Mouse (Mus musculus) testis, postnatal 10 days (tissue): ENCODE results near the gene Lrrc29.
A peak's percentile ranks its signal among the peaks of the same experiment; 100 is the strongest.

Source experiments
- DNase-seq: peaks from one replicate; pipeline ENCODE4 v3.0.0; 2021; ENCODE audit warnings: low spot score

Gene Lrrc29

DNA sequence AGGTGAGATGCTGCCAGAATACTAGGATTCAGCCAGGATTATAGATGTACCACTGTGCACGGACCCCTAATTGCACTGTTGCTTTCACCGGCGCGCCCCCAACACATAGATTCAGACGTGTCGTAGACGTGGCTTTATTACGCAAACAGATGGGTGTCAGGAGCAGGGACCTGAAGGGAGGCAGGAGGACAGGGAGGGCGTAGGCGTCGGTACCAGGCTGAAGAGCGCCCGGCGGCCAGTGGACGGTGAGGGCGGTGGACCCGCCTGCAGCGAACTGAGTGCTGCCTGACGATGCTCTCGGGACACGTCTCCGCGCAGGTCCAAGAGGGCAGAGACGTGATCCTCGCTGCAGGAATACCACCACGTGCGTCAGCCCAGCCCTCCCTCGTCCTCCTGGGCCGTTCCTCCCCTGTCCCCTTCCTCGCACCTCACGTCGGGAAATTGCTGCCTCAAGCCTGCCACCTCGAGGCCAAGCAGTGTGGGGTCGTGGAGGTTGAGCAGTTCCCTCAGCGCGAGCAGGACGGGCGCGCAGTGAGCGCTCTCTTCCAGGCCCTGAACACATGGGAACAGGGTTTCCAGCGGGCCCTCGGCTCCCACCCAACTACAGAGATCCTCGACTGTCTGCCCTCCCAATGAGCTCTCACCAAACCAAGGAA lies 36.1 kb downstream of the Lrrc29 start, which contains the start of gene 4931428F04Rik:
Gene 4931428F04Rik, minus strand, starts transcription at position 60 of the 656 bp plus-strand sequence.
- DNase-seq, result peak; percentile 75

DNA sequence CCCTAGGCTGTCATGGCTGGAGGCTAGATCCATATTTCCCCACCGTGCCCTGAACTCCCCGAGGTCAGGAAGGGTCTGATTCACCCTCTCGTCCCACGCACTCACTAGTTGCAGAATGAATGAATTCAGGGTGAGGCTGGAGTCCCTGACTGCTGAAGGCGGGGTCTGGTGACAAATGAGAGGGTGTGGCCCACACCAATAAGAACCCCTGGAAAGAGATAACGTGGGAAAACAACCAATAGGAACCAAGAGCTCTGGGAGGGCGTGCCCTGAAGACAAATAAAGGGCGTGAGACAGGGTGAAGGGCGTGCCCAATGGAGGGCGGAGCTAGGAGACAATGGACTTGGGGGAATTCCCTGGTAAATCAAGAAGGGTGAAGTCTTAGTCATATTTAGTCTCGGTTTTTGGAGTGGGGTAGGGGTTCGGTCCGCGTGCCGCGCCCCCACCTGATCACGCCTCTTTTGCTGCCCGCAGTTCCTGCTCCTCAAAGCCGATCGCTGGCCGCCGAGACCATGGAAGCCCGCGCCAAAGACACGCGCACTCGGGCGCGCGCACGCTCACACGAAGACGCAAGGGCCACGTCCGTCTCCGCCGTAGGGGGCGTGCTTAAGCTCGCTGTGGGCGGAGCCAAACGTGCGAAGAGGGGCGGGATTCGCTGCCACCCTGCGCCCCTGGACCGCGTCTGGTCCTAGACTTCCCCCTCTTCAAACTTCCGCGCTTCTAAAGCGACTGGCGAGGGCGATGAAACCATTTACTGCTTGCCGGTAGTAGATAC lies 36.9 kb downstream of the Lrrc29 start:
- DNase-seq, result peak; percentile 98

DNA sequence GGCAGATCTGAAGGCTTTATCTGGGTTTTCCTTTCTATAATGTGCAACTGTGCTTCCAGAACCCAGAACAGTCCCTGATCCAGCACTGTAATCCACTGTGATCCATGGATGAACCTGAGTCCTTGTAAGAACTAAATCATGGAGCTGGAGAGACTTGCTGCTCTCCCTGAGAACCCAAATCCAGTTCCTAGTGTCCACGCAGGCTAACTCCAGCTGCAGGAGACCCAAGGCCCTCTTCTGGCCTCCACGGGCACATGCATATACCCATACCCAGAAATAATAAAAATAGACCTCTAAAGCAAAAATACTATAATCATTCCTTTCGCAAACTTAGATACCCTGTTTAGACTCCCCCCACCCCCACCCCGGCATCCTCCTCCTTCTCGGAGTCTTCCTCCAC lies 37.8 kb downstream of the Lrrc29 start:
- DNase-seq, result no peak

DNA sequence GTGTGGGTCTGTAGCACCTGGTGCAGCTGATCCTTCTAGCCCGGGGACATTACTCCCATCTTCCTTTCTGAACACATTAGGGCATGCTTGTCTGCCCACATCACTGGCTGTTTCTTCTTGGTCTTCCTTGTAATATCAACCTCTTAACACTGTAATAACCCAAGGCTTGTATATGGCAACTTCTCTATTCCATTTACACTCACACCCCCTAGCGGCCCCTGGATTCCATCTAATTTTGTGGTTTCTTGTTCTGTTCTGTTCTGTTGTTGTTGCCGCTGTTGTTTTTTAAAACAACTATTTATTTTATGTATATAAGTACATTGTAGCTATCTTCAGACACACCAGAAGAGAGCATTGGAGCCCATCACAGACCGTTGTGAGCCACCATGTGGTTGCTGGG lies 39.2 kb downstream of the Lrrc29 start:
- no peak for DNase-seq

DNA sequence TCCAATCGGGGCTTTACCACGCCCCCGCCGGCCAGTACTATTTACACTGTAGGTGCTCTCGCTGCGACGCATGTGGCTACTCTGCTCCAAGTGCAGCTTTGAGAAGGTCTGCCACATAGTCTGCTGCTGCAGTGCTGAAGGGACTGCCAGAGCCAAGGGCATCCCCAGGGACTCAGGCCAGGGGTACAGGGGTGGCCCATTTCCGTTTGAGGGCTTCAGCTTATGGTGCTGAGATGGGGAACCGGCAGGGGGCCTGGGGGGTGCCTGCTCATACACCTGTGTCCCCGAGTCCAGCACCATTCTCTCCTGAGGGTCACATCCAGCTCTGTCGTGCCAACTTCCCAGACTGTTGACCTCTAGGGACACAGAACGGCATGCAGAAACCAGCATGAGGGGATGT lies 40.6 kb downstream of the Lrrc29 start:
- DNase-seq, result no peak

DNA sequence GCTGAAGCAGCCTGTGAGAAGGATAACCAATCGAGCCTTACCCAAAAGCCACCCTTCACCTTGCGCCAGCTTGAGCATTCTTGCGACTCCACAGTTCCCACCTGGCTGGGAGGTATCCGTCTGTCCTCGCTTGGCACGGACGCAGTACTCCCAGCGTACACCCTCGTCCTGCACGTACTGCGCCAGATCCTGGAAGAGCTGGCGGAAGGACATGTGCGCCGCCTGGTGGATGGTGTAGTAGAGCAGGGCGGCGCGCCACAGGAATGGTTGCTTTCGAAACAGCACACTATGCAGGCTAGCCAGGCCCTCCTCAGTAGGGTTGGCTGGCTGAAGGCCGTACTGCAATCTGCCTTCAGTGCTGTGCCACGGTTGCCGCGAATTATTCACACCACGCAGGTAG lies 43.0 kb downstream of the Lrrc29 start:
- DNase-seq, result peak; percentile 74

DNA sequence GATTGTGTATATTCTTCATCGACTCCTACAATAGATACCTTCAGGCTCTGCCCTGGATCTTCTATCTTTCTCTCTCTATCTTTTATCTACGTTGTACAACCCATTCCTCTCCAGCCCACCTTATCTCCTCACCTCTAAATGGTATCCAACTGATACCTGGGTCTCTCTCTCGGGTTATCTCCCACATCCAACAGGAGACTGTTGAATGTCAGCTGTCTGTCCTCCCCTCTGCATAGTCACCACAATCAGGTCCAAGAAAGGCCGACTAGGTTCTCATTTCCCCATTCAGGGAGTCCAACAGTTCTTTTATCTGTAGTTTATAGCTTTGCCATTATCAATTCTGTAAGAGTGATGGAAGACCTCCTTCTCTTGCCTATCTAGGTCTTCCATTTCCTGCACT lies 43.8 kb downstream of the Lrrc29 start:
- no peak for DNase-seq

DNA sequence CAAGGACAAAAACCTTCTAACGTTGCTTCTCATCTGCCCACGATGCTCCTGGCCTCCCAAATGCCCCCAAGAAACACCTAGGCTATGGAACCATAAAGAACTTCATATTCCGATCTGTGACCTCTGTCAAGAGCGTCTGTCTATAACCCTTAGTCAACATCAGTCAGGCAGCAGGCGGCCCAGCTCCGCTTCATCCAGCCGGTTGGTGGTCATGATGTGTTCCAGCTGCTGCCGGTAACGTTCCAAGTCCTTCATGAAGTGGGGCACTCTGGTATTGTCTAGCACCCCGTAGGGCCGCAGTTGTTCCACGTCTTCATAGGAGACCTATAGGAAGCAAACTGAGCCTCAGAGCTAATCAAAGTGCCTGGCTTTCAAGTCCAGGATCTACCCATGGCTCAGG lies 44.3 kb downstream of the Lrrc29 start:
- no peak for DNase-seq

DNA sequence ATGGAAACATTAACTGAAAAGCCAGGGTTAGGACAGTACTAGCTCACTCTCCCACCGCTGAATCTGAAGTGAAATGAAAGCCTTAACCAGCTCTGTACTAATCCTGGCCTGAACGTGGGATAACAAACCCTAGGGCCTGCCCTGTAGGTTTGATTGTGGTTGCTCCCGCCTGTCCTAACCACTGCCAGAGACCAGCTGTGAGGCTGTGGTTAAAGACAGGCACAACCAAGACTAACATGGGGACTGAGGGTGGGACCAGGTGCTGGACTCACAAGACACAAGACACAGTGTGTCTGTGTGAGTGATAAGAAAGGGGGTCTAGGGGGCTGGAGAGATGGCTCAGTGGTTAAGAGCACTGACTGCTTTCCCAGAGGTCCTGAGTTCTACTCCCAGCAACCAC lies 45.5 kb downstream of the Lrrc29 start:
- DNase-seq, result no peak

DNA sequence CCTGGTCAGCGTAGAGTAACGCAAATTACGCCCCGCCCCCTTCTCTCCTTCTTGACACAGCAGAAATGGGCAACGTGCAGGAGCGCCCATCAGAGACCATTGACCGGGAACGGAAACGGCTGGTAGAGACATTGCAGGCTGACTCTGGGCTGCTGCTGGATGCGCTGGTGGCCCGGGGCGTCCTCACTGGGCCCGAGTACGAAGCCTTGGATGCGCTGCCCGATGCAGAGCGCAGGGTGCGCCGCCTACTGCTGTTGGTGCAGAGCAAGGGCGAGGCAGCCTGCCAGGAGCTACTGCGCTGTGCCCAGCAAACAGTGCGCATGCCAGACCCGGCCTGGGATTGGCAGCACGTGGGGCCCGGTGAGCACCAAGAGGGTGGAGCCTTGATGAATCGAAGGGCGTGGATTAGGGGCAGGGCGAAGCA lies 47.2 kb downstream of the Lrrc29 start:
- DNase-seq, result peak; percentile 80

DNA sequence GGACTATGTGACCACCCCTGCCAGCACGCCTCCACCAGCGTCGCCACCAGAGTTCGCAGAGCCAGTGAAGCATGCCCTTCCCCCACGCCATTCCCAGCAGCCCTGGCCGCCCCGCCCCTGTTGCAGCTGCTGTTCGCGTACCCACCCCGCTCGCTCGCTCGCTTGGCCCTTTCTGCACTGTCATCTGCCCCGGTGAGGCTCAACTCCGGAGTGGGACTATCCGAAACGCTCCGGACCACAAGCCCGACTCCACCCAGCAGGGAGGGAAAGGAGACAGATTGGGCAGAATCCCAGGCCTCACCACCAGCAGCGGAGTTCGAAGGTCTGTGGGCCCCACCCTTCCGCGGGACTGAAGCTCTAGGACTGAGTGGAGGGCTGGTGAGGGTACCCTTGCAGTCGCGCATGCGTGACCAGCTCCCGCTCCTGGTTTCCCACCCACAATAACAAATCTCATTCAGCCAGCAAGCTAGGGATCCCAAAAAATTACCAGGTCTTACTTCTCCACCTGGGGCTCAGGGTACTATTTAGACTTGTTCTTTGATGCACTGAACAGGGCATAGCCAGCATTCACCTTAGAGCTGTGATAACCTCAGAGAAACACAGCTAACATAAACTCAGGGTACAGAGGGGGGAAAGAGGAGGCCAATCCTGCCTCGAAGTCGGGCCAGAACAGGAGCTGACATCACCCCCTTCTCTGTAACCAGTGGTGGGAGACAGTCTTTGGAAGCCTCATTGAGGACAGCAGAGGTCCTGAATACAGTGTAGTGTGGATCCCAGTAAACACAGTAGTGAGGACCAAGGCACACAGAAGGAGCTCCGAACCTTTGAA lies 49.6 kb downstream of the Lrrc29 start:
- DNase-seq, result peak; percentile 72

DNA sequence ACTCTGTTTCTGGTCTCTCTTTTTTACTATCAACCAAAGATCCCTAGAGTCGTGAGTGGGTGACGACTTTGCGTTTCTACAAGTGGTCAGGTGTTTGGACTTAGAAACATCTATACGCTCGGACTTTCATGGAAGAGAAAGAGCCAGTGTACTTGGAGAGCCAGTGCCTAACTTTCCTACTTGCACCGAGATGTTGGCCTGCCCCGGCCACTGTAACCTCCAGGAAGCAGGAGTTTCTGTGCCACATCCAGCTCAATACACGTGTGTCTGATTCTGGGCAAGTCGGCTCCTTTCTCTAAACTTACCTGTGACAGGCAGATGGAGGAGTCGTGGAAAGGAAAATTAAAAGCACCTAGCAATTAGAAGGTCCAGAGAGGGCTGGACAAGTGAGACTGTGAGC lies 50.2 kb downstream of the Lrrc29 start, which contains the start of gene Nol3:
Gene Nol3, plus strand, starts transcription at position 301 of the 400 bp plus-strand sequence.
- DNase-seq, result no peak

DNA sequence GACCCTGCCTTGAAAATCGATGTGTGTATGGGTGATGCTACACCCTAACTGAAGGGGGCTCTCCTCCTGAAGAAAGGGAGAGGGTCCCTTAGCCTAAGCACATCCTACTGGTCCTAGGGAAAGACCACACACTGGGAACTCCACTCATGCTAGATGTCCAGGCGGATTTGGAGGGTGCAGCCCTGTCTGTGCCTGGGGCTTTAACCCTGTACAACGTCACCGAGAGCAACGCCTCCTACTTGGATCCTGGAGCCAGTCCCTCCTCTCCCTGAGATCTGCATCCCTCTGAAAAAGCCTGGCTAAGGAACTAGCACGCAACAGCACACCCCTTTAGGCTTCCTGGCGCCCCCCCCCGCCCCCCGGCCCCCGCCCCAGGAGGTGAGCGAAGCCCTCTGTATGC lies 50.7 kb downstream of the Lrrc29 start:
- DNase-seq, result no peak

DNA sequence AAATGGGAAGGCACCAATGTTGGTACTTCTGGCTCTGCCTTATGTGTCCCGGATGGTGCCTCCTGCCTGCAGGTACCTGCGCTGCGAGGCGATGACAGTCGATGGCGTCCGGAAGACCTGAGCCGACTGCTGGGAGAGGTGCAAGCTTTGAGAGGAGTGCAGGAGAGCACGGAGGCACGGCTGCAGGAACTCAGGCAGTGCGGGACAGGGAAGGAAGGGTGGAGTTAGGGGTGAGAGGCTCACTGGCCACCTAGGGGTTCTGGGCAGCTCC lies 55.2 kb downstream of the Lrrc29 start:
- DNase-seq, result no peak

DNA sequence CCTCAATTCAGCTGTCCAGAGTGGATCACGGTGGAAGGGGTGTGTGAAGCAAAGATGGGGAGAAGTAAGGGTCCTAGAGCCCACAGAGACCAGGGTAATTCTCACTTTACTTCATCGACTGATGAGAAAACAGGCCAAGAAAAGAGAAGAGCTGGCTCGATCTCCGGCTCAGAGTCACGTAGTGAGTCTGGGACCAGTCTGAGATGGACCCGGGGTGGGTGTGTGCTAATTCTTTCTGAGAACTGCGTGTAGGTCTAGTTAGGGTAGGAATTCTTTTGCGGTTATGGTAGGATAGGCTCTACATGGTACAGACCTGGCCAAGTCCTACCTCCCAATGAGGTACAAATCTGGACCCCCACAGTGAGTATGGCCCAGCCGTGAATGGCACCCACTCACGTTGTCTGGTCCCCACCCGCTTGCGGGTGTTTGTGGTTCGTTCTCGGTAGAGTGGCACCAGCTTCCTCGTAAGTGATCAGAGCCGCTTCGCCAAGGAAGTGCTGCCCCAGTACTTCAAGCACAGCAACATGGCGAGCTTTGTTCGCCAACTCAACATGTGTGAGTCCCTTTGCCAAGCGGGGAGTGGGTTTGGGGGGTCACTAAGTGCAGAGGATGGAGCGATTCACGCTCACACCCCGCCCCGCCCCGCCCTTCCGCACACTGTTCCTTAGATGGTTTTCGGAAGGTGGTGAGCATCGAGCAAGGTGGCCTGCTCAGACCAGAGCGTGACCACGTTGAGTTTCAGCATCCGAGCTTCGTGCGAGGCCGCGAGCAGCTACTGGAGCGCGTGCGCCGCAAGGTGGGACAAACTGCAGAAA lies 55.8 kb downstream of the Lrrc29 start:
- no peak for DNase-seq

DNA sequence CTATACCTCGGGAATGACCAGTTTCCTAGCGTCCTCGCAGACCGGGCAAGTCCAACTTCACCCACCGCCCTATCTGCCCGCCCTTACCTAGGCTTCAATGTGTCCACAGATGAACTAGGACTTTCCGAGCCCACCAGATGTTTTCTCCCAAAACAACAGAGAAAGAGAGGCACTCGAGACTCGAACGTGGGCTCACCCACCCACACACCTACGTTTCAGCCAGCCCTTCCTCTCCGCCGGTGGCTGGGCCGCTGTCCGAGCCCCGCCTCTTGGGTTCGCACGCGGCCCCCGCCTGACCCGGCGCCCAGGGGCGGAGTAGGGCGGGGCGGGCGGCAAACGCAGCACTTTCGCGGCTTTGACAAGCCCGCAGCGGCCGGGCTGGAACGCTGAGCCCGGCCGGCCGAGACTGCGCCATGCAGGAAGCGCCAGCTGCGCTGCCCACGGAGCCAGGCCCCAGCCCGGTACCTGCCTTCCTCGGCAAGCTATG lies 56.6 kb downstream of the Lrrc29 start, which contains the start of gene Hsf4:
Gene Hsf4, plus strand, starts transcription at position 341 of the 487 bp plus-strand sequence.
- no peak for DNase-seq

DNA sequence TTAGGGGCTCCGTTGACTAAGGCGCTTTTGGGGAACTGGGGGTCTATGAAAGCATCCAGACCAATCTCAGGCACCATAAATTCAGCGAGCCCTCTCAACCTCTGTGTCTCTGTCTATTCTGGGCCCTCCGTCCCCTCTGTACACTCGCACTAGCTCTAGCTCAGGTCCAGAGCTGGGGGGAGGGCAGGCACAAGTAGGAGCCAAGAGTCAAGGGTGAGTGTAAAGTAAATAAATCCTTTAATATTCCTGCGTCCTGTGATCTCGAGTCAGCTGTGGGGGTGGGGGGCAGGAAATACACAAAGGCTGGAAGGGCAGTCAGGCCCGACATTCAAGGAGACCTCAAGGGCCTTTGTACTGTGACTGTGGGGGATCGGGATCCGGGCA lies 57.0 kb downstream of the Lrrc29 start:
- no peak for DNase-seq

DNA sequence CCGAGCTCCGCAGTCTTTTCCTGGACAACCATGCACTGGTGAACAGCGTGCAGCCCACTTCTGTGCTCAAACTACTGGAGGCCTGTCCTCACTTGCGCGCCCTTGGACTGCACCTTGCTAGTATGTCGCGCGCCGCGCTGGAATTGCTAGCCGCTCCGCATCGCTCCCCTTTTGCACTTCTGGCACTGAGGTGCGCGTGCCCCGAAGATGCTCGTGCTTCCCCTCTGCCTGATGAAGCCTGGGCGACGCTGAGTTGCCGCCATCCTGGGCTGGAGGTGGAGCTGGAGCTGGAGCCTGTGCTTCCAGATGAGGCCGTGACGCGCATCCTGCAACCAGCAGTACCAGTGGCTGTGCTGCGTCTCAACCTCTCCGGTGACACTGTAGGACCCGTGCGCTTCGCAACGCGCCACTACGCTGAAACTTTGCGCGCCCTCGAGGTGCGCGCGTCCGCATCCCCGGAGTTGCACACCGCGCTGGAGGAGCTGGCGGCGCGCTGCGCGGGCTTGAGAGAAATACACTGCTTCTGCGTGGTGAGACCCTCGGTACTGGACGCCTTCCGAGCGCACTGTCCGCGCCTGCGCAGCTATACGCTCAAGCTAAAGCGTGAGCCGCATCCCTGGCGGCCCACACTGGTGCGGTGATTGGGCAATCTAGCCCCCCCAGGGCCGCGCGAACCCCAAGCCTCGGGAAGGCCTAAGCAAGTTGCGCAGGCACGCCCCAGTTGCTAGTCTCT lies 57.6 kb downstream of the Lrrc29 start:
- no peak for DNase-seq

DNA sequence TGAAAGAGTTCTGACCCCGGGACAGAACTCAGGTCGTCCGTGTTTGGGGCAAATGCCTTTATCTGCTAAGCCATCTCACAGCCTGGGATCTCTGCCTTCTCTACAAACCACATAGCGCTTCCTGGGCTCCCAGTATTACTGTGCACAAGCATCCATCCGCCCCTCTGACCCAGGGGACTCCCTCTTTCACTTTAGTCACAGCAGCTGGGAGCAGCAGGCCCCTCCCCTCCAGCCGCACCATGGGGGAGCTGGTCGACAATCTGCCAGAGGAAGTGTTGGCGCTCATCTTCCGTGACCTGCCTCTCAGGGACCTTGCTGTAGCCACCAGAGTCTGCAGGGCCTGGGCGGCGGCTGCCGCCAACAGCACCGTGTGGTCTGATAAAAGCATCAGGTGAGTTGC lies 59.3 kb downstream of the Lrrc29 start:
- no peak for DNase-seq

DNA sequence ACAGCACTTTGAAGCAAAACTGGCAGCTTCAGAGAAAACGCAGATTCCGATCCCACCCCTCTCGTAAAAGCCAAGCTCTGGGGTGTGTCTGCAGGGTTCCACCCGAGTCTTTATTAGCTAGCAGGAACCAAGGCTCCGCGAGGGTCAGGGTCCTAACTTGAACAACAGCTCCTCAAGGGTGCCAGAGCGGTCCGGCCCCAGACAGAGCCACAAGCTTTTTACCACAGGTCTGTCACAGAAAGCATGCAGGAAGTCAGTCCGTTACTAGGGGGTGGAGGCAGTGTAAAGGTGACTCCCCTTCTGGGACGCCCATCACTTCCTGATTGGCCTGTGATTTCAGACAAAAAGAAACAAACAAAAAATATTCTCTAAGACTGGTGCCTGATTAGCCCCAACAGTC lies 61.0 kb downstream of the Lrrc29 start:
- DNase-seq, result no peak
